Mouse (Mus musculus): ENCODE data around the gene Tmem150c. TPM values are rescaled to one million over a fixed set of nuclear protein-coding genes. Genes with fewer than 3 reads are reported as not detected.

The Tmem150c gene
- 4.7 and 6.0 TPM in 2 replicates for polyA plus RNA-seq (2015; fragmentation: Nextera tagmentation; extraction: Ambion mirVana)

GRCm38 (mm10) chr5:100159638-100159973, at the start of gene Tmem150c:
TSS of gene Tmem150c (minus strand) at chr5:100159808.
- Histone ChIP-seq H3K9me3 (replicated peaks; ENCODE audit: control insufficient read depth, low read length) (no peaks in the 10 kb centered on the region), H3K9ac (ENCODE audit: low read length) (peak within 1 kb of the TSS; percentile 85), H3K27me3 (ENCODE audit: control insufficient read depth, insufficient read depth, low read length) (peaks cover 10% of the 10 kb centered on the region), H3K36me3 (ENCODE audit: control insufficient read depth, insufficient read depth, low read length) (no peaks in the 10 kb centered on the region), H3K4me3 (replicated peaks; ENCODE audit: low read length) (peak within 1 kb of the TSS; percentile 71), H3K4me2 (ENCODE audit: low read depth, low read length) (peak within 1 kb of the TSS; percentile 98), H3K4me1 (ENCODE audit: control insufficient read depth, insufficient read depth, low read length) (0 out of 2 replicates have a peak, but pooled peaks cover 2% of the 10 kb centered on the region), H3K27ac (ENCODE audit: low read length) (no peak within 1 kb of the TSS)
- ATAC-seq (ENCODE audit: insufficient read depth, low FRiP score), result no peak
- 18% methylated on average over 6 of the region's 6 CpGs for WGBS

- 0 out of 2 replicates have a peak, but pooled peaks cover 10% of the 10 kb centered on the region for H3K4me1 ChIP-seq (ENCODE audit: control insufficient read depth, insufficient read depth, low read length)
- H3K4me3 ChIP-seq (replicated peaks; ENCODE audit: low read length), result no peak overlapping the region
- H3K36me3 ChIP-seq (ENCODE audit: control insufficient read depth, insufficient read depth, low read length), result no peaks in the 10 kb centered on the region
- 63% methylated on average over 7 of the region's 7 CpGs for WGBS
- H3K27ac ChIP-seq (ENCODE audit: low read length), result no peak overlapping the region
- no peak overlapping the region for H3K4me2 ChIP-seq (ENCODE audit: low read depth, low read length)
- no peaks in the 10 kb centered on the region for H3K9me3 ChIP-seq (replicated peaks; ENCODE audit: control insufficient read depth, low read length)
- ATAC-seq (ENCODE audit: insufficient read depth, low FRiP score), result peak; percentile 47; the same call in 1 of the 2 replicates
- H3K9ac ChIP-seq (ENCODE audit: low read length), result no peak overlapping the region
- no peaks in the 10 kb centered on the region for H3K27me3 ChIP-seq (ENCODE audit: control insufficient read depth, insufficient read depth, low read length)
Measured at GRCm38 (mm10) chr5:100209093-100209492, 49.5 kb upstream of the Tmem150c start.

- no peak for ATAC-seq (ENCODE audit: insufficient read depth, low FRiP score)
- no peak overlapping the region for H3K4me3 ChIP-seq (replicated peaks; ENCODE audit: low read length)
- 70% methylated on average over 6 of the region's 6 CpGs for WGBS
Measured at GRCm38 (mm10) chr5:100206675-100207074, 47.1 kb upstream of the Tmem150c start.

GRCm38 (mm10) chr5:100205519-100206189, 46.0 kb upstream of the Tmem150c start:
- Histone ChIP-seq H3K4me2 (ENCODE audit: low read depth, low read length) (no peak overlapping the region), H3K4me3 (replicated peaks; ENCODE audit: low read length) (no peak overlapping the region)

More at GRCm38 (mm10) chr5:100206675-100207074, 47.1 kb upstream of the Tmem150c start:
- H3K4me1 ChIP-seq (ENCODE audit: control insufficient read depth, insufficient read depth, low read length), result 0 out of 2 replicates have a peak, but pooled peaks cover 3% of the 10 kb centered on the region
- no peak overlapping the region for H3K4me2 ChIP-seq (ENCODE audit: low read depth, low read length)
- H3K9ac ChIP-seq (ENCODE audit: low read length), result no peak overlapping the region
- H3K9me3 ChIP-seq (replicated peaks; ENCODE audit: control insufficient read depth, low read length), result no peaks in the 10 kb centered on the region
- H3K36me3 ChIP-seq (ENCODE audit: control insufficient read depth, insufficient read depth, low read length), result no peaks in the 10 kb centered on the region
- no peak overlapping the region for H3K27ac ChIP-seq (ENCODE audit: low read length)
- no peaks in the 10 kb centered on the region for H3K27me3 ChIP-seq (ENCODE audit: control insufficient read depth, insufficient read depth, low read length)

GRCm38 (mm10) chr5:100200805-100201204, 41.2 kb upstream of the Tmem150c start:
- H3K4me2 ChIP-seq (ENCODE audit: low read depth, low read length), result no peak overlapping the region
- no peak overlapping the region for H3K27ac ChIP-seq (ENCODE audit: low read length)
- H3K9ac ChIP-seq (ENCODE audit: low read length), result no peak overlapping the region
- no peak for ATAC-seq (ENCODE audit: insufficient read depth, low FRiP score)
- no peaks in the 10 kb centered on the region for H3K36me3 ChIP-seq (ENCODE audit: control insufficient read depth, insufficient read depth, low read length)
- WGBS, result 64% methylated on average over 5 of the region's 5 CpGs
- peaks cover 12% of the 10 kb centered on the region for H3K4me1 ChIP-seq (ENCODE audit: control insufficient read depth, insufficient read depth, low read length)
- H3K9me3 ChIP-seq (replicated peaks; ENCODE audit: control insufficient read depth, low read length), result no peaks in the 10 kb centered on the region
- H3K27me3 ChIP-seq (ENCODE audit: control insufficient read depth, insufficient read depth, low read length), result no peaks in the 10 kb centered on the region
- no peak overlapping the region for H3K4me3 ChIP-seq (replicated peaks; ENCODE audit: low read length)

More at GRCm38 (mm10) chr5:100205519-100206189, 46.0 kb upstream of the Tmem150c start:
- Histone ChIP-seq H3K27me3 (ENCODE audit: control insufficient read depth, insufficient read depth, low read length) (no peaks in the 10 kb centered on the region), H3K27ac (ENCODE audit: low read length) (no peak overlapping the region), H3K9ac (ENCODE audit: low read length) (no peak overlapping the region), H3K9me3 (replicated peaks; ENCODE audit: control insufficient read depth, low read length) (no peaks in the 10 kb centered on the region), H3K4me1 (ENCODE audit: control insufficient read depth, insufficient read depth, low read length) (0 out of 2 replicates have a peak, but pooled peaks cover 3% of the 10 kb centered on the region), H3K36me3 (ENCODE audit: control insufficient read depth, insufficient read depth, low read length) (no peaks in the 10 kb centered on the region)
- ATAC-seq (ENCODE audit: insufficient read depth, low FRiP score), result no peak
- 84% methylated on average over 9 of the region's 9 CpGs for WGBS

- H3K9ac ChIP-seq (ENCODE audit: low read length), result no peak overlapping the region
- H3K4me3 ChIP-seq (replicated peaks; ENCODE audit: low read length), result no peak overlapping the region
- H3K4me1 ChIP-seq (ENCODE audit: control insufficient read depth, insufficient read depth, low read length), result peaks cover 12% of the 10 kb centered on the region
- no peaks in the 10 kb centered on the region for H3K27me3 ChIP-seq (ENCODE audit: control insufficient read depth, insufficient read depth, low read length)
- ATAC-seq (ENCODE audit: insufficient read depth, low FRiP score), result no peak
- 76% methylated on average over 5 of the region's 5 CpGs for WGBS
- no peaks in the 10 kb centered on the region for H3K9me3 ChIP-seq (replicated peaks; ENCODE audit: control insufficient read depth, low read length)
- no peaks in the 10 kb centered on the region for H3K36me3 ChIP-seq (ENCODE audit: control insufficient read depth, insufficient read depth, low read length)
- H3K4me2 ChIP-seq (ENCODE audit: low read depth, low read length), result no peak overlapping the region
- no peak overlapping the region for H3K27ac ChIP-seq (ENCODE audit: low read length)
Measured at GRCm38 (mm10) chr5:100200296-100200695, 40.7 kb upstream of the Tmem150c start.

GRCm38 (mm10) chr5:100199092-100199853, 39.7 kb upstream of the Tmem150c start:
- Histone ChIP-seq H3K4me3 (replicated peaks; ENCODE audit: low read length) (no peak overlapping the region), H3K4me1 (ENCODE audit: control insufficient read depth, insufficient read depth, low read length) (peaks cover 12% of the 10 kb centered on the region), H3K27ac (ENCODE audit: low read length) (no peak overlapping the region), H3K27me3 (ENCODE audit: control insufficient read depth, insufficient read depth, low read length) (no peaks in the 10 kb centered on the region), H3K36me3 (ENCODE audit: control insufficient read depth, insufficient read depth, low read length) (no peaks in the 10 kb centered on the region), H3K4me2 (ENCODE audit: low read depth, low read length) (no peak overlapping the region), H3K9me3 (replicated peaks; ENCODE audit: control insufficient read depth, low read length) (no peaks in the 10 kb centered on the region), H3K9ac (ENCODE audit: low read length) (no peak overlapping the region)
- ATAC-seq (ENCODE audit: insufficient read depth, low FRiP score), result no peak
- 69% methylated on average over 7 of the region's 7 CpGs for WGBS

- H3K27me3 ChIP-seq (ENCODE audit: control insufficient read depth, insufficient read depth, low read length), result no peaks in the 10 kb centered on the region
- H3K4me2 ChIP-seq (ENCODE audit: low read depth, low read length), result no peak overlapping the region
- no peaks in the 10 kb centered on the region for H3K9me3 ChIP-seq (replicated peaks; ENCODE audit: control insufficient read depth, low read length)
- no peak for ATAC-seq (ENCODE audit: insufficient read depth, low FRiP score)
- no peak overlapping the region for H3K27ac ChIP-seq (ENCODE audit: low read length)
- WGBS, result 64% methylated on average over 9 of the region's 9 CpGs
- no peak overlapping the region for H3K9ac ChIP-seq (ENCODE audit: low read length)
- no peaks in the 10 kb centered on the region for H3K36me3 ChIP-seq (ENCODE audit: control insufficient read depth, insufficient read depth, low read length)
- H3K4me3 ChIP-seq (replicated peaks; ENCODE audit: low read length), result no peak overlapping the region
- H3K4me1 ChIP-seq (ENCODE audit: control insufficient read depth, insufficient read depth, low read length), result peaks cover 12% of the 10 kb centered on the region
Measured at GRCm38 (mm10) chr5:100197476-100197875, 37.9 kb upstream of the Tmem150c start.

- 30% methylated on average over 15 of the region's 15 CpGs for WGBS
- H3K4me1 ChIP-seq (ENCODE audit: control insufficient read depth, insufficient read depth, low read length), result peaks cover 12% of the 10 kb centered on the region
- no peaks in the 10 kb centered on the region for H3K36me3 ChIP-seq (ENCODE audit: control insufficient read depth, insufficient read depth, low read length)
- H3K4me2 ChIP-seq (ENCODE audit: low read depth, low read length), result peak overlapping the region; percentile 30; the same call in 1 of the 2 replicates
- H3K4me3 ChIP-seq (replicated peaks; ENCODE audit: low read length), result no peak overlapping the region
- no peak overlapping the region for H3K9ac ChIP-seq (ENCODE audit: low read length)
- no peaks in the 10 kb centered on the region for H3K9me3 ChIP-seq (replicated peaks; ENCODE audit: control insufficient read depth, low read length)
- H3K27me3 ChIP-seq (ENCODE audit: control insufficient read depth, insufficient read depth, low read length), result no peaks in the 10 kb centered on the region
- peak; percentile 68; the same call in 1 of the 2 replicates for ATAC-seq (ENCODE audit: insufficient read depth, low FRiP score)
- H3K27ac ChIP-seq (ENCODE audit: low read length), result no peak overlapping the region
Measured at GRCm38 (mm10) chr5:100196854-100197431, 37.3 kb upstream of the Tmem150c start.

Measured in stomach, embryonic 16.5 days (tissue).